Mouse (Mus musculus): ENCODE measurements around the gene Ddx24. TPM values are rescaled to one million over a fixed set of nuclear protein-coding genes. Genes with fewer than 3 reads are reported as not detected.
A peak's percentile ranks its signal among the peaks of the same experiment; 100 is the strongest.

The Ddx24 gene
- polyA plus RNA-seq, 1 experiment = 19.2 TPM

DNA sequence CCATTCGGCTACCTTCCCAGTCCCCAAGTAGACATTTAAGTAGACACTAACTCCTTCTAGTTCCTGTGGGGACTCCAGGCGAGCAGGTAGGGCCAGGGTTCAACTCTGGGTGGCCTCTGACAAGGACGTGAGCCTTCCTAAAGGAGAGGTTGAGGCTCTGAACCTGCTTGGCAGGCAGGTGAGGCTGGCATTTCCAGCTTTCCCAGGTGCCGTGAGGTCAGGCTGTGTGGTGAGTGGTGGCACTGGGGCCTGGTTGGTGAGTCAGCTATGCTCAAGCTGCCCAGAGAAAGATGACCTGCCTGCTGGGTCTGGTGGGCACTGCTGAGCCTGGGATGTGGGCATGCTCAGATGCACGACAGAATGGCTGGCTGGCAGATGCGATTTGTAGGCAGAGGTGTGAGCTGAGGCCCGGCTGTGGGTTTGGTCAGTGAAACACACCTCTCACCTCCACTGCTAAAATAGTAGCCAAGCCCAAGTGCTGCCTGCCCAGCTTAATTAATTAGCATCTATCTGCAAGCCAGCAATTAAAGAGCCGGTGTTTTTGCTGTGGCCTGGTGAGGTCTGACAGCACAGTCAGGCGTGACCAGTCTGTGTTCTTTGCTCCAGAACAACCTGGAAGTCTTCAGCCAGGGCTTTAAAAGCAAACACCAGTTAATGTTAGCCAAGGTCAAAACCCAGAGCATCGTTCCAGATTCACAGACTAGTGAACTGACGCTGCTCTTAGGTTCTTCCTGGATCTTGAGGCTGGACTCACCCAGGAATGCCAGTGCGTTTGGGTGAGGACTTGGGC lies 29.9 kb downstream of the Ddx24 start:
- no peak for TF ChIP-seq GATA1 (IDR thresholded peaks at IDR 0.05; ENCODE audit: low read length)

DNA sequence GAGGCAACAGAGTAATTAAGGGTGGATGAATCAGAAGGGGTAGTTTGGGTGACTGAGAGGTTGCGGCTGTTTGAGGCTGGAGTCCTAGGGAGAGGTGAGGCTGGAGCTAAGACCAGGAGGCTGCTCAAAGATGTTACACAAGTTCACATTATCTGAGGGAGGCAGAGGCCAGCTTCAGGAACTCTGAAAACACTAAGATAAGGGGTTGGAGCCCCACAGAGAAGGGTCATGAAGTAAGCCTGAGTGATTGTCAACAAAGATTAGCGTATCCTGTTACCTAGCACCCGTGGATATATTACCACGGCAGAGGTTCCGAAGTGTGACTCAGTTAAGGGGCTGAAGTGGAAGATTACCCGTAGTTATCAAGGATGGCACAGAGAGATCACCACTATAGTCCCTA lies 32.1 kb downstream of the Ddx24 start:
- peak; percentile 99 for TF ChIP-seq GATA1 (IDR thresholded peaks at IDR 0.05; ENCODE audit: low read length)

DNA sequence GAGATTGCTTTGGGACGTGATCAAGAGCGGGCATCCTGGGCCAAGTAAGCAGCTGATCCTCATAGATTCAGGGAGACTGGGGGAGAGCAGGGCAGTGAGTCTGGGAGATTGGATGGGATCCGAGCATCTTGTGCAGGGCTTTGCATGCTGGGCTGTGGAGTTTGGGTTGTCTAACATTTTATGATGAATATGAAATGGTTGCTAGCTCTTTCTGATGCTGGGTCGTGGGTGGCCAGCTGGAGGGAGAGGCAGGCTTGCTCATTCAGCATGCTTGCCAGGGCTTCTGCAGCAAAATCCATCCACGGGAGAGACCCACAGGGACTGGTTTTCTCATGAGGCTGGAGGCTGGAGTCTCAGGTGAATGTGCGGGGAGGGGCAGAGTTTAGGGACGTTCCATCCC lies 34.5 kb downstream of the Ddx24 start:
- no peak for TF ChIP-seq GATA1 (IDR thresholded peaks at IDR 0.05; ENCODE audit: low read length)

DNA sequence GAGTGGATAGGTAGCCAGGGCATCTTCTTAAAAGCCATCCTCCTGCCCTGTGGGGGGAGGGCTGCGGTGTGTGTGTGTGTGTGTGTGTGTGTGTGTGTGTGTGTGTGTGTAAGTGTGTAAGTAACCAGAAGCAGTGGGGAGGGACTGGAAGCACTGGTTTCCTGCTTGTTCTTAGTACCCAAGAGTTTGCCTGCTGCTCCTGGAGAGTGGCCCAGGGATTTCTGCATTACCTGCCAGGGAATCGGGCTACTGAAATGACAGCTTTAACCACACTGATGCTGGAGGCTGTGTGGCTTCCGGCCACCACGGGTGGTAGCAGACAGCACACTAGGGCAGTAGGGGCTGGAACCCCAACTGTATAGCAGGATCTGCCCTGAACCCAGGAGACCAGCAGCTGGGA lies 35.6 kb downstream of the Ddx24 start:
- TF ChIP-seq GATA1 (IDR thresholded peaks at IDR 0.05; ENCODE audit: low read length) = no peak

GRCm38 (mm10) chr12:103389348-103389727 lies 36.3 kb downstream of the Ddx24 start:
- TF ChIP-seq GATA1 (IDR thresholded peaks at IDR 0.05; ENCODE audit: low read length) = no peak

DNA sequence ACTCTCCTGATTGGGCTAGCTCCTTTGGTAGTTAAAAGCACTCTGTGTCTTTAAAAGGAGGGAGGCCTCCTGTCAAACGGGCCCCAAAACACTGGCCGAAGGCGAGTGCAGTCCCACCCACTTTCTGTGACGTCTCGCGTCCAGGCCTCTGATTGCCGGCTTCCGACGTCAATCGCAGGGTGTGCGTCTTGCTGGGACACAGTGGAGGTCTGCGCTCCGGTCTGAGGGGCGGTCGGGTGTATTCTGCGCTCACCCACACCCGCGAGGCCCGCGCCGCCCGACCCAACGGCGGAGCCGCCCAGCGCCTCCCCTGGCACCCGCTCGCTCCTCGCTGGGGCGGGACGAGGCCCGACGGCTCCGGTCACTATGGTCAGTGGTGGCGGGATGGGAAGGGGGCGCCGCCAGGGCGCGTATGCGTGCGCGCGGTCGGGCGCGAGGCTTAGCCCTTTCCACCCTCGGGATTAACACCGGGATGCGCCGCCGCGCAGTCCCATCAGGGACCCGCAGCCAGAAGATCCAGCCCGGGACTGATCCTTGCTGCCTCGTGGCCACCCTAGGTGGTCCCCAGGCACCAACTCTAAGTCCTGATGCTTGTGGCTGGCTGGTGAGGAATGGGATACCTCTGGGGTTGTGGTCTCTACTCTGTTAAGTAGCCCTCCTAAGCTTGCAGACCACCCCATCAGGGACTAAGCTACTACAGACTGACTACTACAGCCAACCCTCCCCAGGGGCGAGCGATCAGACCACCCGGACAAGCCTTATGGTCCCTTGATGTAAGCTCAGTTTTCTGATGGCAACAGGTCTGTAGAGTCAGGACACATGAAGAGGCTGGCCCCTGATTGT lies 36.9 kb downstream of the Ddx24 start, which contains the start of gene Otub2:
TSS of gene Otub2 (plus strand) at position 178 of the 843 bp plus-strand sequence.
- TF ChIP-seq GATA1 (IDR thresholded peaks at IDR 0.05; ENCODE audit: low read length) = no peak

DNA sequence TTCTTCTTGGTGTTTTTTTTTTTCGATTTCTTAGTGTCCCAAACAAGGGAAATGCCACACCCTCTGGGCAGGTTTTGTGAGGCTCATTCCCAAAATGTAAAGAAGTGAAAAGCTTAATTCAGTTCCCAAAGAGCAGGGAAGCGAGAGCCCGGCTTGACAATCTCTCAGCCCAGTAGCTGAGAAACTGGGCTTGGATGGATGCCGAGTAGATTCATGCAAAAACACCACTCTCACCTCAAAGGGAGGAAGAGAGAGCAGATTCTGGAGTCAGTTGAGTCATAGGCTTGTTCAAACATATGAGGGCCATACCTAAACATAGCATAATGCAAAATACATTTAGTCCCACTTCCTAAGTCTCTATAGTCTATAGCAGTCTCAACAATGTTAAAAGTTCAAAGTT lies 45.4 kb downstream of the Ddx24 start:
- no peak for TF ChIP-seq GATA1 (IDR thresholded peaks at IDR 0.05; ENCODE audit: low read length)

GRCm38 (mm10) chr12:103376774-103377173 lies 48.9 kb downstream of the Ddx24 start:
- TF ChIP-seq GATA1 (IDR thresholded peaks at IDR 0.05; ENCODE audit: low read length) = no peak

DNA sequence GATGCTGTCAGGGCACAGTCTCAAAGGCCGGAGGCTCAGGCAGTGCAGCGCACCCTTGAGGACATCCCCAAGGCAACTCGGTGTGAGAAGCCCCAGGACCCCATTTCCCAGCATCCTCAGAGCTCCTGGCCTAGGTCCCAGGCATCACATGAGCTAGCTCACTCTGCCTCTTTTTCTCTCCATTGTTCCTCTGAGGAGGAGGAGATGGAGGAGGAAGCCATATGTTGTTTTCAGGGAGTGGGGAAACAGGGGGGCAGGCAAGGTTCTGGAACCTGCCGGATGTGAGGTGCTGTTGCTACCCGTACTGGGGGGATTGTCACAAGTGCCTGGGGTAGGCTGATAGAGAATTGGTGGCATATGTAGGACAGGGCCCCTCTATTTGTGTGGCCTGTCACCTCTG lies 49.5 kb downstream of the Ddx24 start:
- no peak for TF ChIP-seq GATA1 (IDR thresholded peaks at IDR 0.05; ENCODE audit: low read length)

- no peak for TF ChIP-seq GATA1 (IDR thresholded peaks at IDR 0.05; ENCODE audit: low read length)
Observed at GRCm38 (mm10) chr12:103373530-103374236, 51.9 kb downstream of the Ddx24 start.

DNA sequence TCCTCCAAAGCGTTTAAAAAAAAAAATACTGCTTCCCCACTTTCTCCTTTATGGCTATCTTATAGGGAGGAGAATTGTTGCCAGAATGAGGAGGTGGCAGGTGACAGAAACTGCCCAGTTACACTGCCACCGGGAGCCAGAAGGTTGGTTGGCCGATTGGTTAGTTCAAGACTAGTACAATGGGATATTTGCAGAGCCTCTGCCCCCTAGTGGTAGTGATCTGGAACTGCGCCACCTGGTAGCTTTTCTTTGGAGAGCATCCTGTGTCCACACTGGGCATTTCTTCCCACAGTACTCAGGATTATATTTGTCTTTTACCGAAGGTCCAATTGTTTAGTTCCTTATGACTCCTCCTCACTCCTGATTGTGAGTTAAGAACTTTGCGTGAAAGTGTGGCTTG lies 53.9 kb downstream of the Ddx24 start:
- TF ChIP-seq GATA1 (IDR thresholded peaks at IDR 0.05; ENCODE audit: low read length) = no peak

GRCm38 (mm10) chr12:103370861-103371260 lies 54.8 kb downstream of the Ddx24 start:
- TF ChIP-seq GATA1 (IDR thresholded peaks at IDR 0.05; ENCODE audit: low read length) = no peak

DNA sequence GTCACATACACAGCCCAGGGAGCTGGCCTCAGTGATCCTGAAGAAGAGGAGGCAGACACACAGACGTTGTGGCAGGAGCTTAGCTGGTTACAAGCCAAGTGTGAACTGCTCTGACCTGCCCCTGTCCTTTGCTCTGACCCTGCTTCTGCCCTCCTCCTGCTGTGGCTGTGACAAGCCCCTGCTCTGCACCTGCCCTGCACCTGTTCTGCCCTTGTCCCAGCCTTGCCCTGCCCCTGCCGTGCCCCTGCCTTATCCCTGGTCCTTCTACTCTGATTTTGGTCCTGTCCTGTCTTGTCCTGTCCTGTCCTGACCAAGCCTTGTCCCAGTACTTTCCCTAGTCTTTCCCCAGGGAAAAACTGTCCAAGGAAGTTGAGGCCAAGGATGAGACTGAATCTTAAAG lies 56.9 kb downstream of the Ddx24 start:
- no peak for TF ChIP-seq GATA1 (IDR thresholded peaks at IDR 0.05; ENCODE audit: low read length)

GRCm38 (mm10) chr12:103368326-103368669 lies 57.3 kb downstream of the Ddx24 start:
- no peak for TF ChIP-seq GATA1 (IDR thresholded peaks at IDR 0.05; ENCODE audit: low read length)

DNA sequence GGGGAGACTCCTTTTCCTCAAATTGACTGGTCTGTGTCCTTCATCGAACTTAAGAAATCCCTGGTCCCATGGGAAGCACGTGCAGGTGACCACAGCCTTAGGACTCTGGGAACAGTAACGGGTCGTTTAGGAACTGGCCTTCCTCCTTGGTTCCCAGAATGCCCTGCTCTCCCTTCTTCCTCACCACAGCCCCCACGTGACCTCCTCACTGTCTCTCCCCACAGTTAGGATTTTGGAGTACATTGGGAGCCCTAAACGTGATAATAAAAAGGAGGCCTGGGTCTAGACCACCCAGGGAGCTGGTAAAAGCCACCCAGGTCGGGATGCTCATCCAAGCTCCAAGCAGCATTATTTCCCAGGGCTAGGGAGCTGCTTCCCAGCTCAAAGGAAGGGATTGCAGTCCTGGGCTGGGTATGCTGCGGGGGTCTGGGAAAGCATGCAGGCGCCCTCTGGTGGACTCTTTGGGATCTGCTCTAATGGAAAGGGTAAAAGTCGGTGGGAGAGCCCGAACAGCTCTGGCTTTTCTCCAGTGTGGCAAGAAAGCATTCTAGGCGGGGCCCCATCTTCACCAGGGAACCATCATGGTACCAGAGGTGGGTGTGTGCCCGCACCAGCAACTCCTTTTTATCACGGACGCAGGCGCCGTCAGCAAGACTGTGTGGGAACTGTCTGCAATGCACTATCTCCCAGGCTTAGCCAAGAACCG lies 57.9 kb downstream of the Ddx24 start:
- no peak for TF ChIP-seq GATA1 (IDR thresholded peaks at IDR 0.05; ENCODE audit: low read length)
